Mouse (Mus musculus): ENCODE data around the gene Csf1.

Csf1 gene

GRCm38 (mm10) chr3:107788885-107789284 lies 28.6 kb upstream of the Csf1 start:
- DNase-seq (ENCODE audit: low read depth, low spot score), result no peak
- H3K36me3 ChIP-seq (ENCODE audit: control insufficient read depth, insufficient read depth, low read length, poor library complexity, severe bottlenecking), result no peaks in the 10 kb centered on the region
- no peaks in the 10 kb centered on the region for H3K27me3 ChIP-seq (ENCODE audit: control insufficient read depth, insufficient read depth, low read length, poor library complexity, severe bottlenecking)

- H3K27me3 ChIP-seq (ENCODE audit: control insufficient read depth, insufficient read depth, low read length, poor library complexity, severe bottlenecking), result no peaks in the 10 kb centered on the region
- DNase-seq (ENCODE audit: low read depth, low spot score), result no peak
- no peaks in the 10 kb centered on the region for H3K36me3 ChIP-seq (ENCODE audit: control insufficient read depth, insufficient read depth, low read length, poor library complexity, severe bottlenecking)
Observed at GRCm38 (mm10) chr3:107787613-107788501, 27.6 kb upstream of the Csf1 start.

GRCm38 (mm10) chr3:107786980-107787612 lies 26.8 kb upstream of the Csf1 start:
- Histone ChIP-seq H3K36me3 (ENCODE audit: control insufficient read depth, insufficient read depth, low read length, poor library complexity, severe bottlenecking) (no peaks in the 10 kb centered on the region), H3K27me3 (ENCODE audit: control insufficient read depth, insufficient read depth, low read length, poor library complexity, severe bottlenecking) (no peaks in the 10 kb centered on the region)
- no peak for DNase-seq (ENCODE audit: low read depth, low spot score)

- no peaks in the 10 kb centered on the region for H3K27me3 ChIP-seq (ENCODE audit: control insufficient read depth, insufficient read depth, low read length, poor library complexity, severe bottlenecking)
- DNase-seq (ENCODE audit: low read depth, low spot score), result no peak
- H3K36me3 ChIP-seq (ENCODE audit: control insufficient read depth, insufficient read depth, low read length, poor library complexity, severe bottlenecking), result no peaks in the 10 kb centered on the region
Observed at GRCm38 (mm10) chr3:107786344-107786743, 26.1 kb upstream of the Csf1 start.

- H3K27me3 ChIP-seq (ENCODE audit: control insufficient read depth, insufficient read depth, low read length, poor library complexity, severe bottlenecking), result no peaks in the 10 kb centered on the region
- DNase-seq (ENCODE audit: low read depth, low spot score), result no peak
- H3K36me3 ChIP-seq (ENCODE audit: control insufficient read depth, insufficient read depth, low read length, poor library complexity, severe bottlenecking), result no peaks in the 10 kb centered on the region
Observed at GRCm38 (mm10) chr3:107785546-107785945, 25.3 kb upstream of the Csf1 start.

GRCm38 (mm10) chr3:107783315-107783714 lies 23.0 kb upstream of the Csf1 start:
- Histone ChIP-seq H3K36me3 (ENCODE audit: control insufficient read depth, insufficient read depth, low read length, poor library complexity, severe bottlenecking) (no peaks in the 10 kb centered on the region), H3K27me3 (ENCODE audit: control insufficient read depth, insufficient read depth, low read length, poor library complexity, severe bottlenecking) (no peaks in the 10 kb centered on the region)
- no peak for DNase-seq (ENCODE audit: low read depth, low spot score)

- Histone ChIP-seq H3K36me3 (ENCODE audit: control insufficient read depth, insufficient read depth, low read length, poor library complexity, severe bottlenecking) (no peaks in the 10 kb centered on the region), H3K27me3 (ENCODE audit: control insufficient read depth, insufficient read depth, low read length, poor library complexity, severe bottlenecking) (no peaks in the 10 kb centered on the region)
- DNase-seq (ENCODE audit: low read depth, low spot score), result no peak
Observed at GRCm38 (mm10) chr3:107781304-107781703, 21.0 kb upstream of the Csf1 start.

- no peak for DNase-seq (ENCODE audit: low read depth, low spot score)
- no peaks in the 10 kb centered on the region for H3K27me3 ChIP-seq (ENCODE audit: control insufficient read depth, insufficient read depth, low read length, poor library complexity, severe bottlenecking)
Observed at GRCm38 (mm10) chr3:107778016-107778415, 17.7 kb upstream of the Csf1 start.

GRCm38 (mm10) chr3:107776295-107776694 lies 16.0 kb upstream of the Csf1 start:
- DNase-seq (ENCODE audit: low read depth, low spot score), result no peak
- no peaks in the 10 kb centered on the region for H3K36me3 ChIP-seq (ENCODE audit: control insufficient read depth, insufficient read depth, low read length, poor library complexity, severe bottlenecking)
- H3K27me3 ChIP-seq (ENCODE audit: control insufficient read depth, insufficient read depth, low read length, poor library complexity, severe bottlenecking), result no peaks in the 10 kb centered on the region

More at GRCm38 (mm10) chr3:107778016-107778415, 17.7 kb upstream of the Csf1 start:
- no peaks in the 10 kb centered on the region for H3K36me3 ChIP-seq (ENCODE audit: control insufficient read depth, insufficient read depth, low read length, poor library complexity, severe bottlenecking)

- no peak for DNase-seq (ENCODE audit: low read depth, low spot score)
- no peaks in the 10 kb centered on the region for H3K36me3 ChIP-seq (ENCODE audit: control insufficient read depth, insufficient read depth, low read length, poor library complexity, severe bottlenecking)
- H3K27me3 ChIP-seq (ENCODE audit: control insufficient read depth, insufficient read depth, low read length, poor library complexity, severe bottlenecking), result no peaks in the 10 kb centered on the region
Observed at GRCm38 (mm10) chr3:107775736-107776135, 15.5 kb upstream of the Csf1 start.

GRCm38 (mm10) chr3:107775056-107775455 lies 14.8 kb upstream of the Csf1 start:
- Histone ChIP-seq H3K27me3 (ENCODE audit: control insufficient read depth, insufficient read depth, low read length, poor library complexity, severe bottlenecking) (no peaks in the 10 kb centered on the region), H3K36me3 (ENCODE audit: control insufficient read depth, insufficient read depth, low read length, poor library complexity, severe bottlenecking) (no peaks in the 10 kb centered on the region)
- DNase-seq (ENCODE audit: low read depth, low spot score), result no peak

- H3K36me3 ChIP-seq (ENCODE audit: control insufficient read depth, insufficient read depth, low read length, poor library complexity, severe bottlenecking), result no peaks in the 10 kb centered on the region
- no peaks in the 10 kb centered on the region for H3K27me3 ChIP-seq (ENCODE audit: control insufficient read depth, insufficient read depth, low read length, poor library complexity, severe bottlenecking)
- no peak for DNase-seq (ENCODE audit: low read depth, low spot score)
Observed at GRCm38 (mm10) chr3:107772860-107773259, 12.6 kb upstream of the Csf1 start.

GRCm38 (mm10) chr3:107769692-107770091 lies 9.4 kb upstream of the Csf1 start:
- H3K27me3 ChIP-seq (ENCODE audit: control insufficient read depth, insufficient read depth, low read length, poor library complexity, severe bottlenecking), result no peaks in the 10 kb centered on the region
- DNase-seq (ENCODE audit: low read depth, low spot score), result no peak
- no peaks in the 10 kb centered on the region for H3K36me3 ChIP-seq (ENCODE audit: control insufficient read depth, insufficient read depth, low read length, poor library complexity, severe bottlenecking)

- Histone ChIP-seq H3K27me3 (ENCODE audit: control insufficient read depth, insufficient read depth, low read length, poor library complexity, severe bottlenecking) (no peaks in the 10 kb centered on the region), H3K36me3 (ENCODE audit: control insufficient read depth, insufficient read depth, low read length, poor library complexity, severe bottlenecking) (no peaks in the 10 kb centered on the region)
- DNase-seq (ENCODE audit: low read depth, low spot score), result no peak
Observed at GRCm38 (mm10) chr3:107768104-107768989, 8.1 kb upstream of the Csf1 start.

- DNase-seq (ENCODE audit: low read depth, low spot score), result no peak
- H3K27me3 ChIP-seq (ENCODE audit: control insufficient read depth, insufficient read depth, low read length, poor library complexity, severe bottlenecking), result no peaks in the 10 kb centered on the region
- H3K36me3 ChIP-seq (ENCODE audit: control insufficient read depth, insufficient read depth, low read length, poor library complexity, severe bottlenecking), result no peaks in the 10 kb centered on the region
Observed at GRCm38 (mm10) chr3:107766804-107767203, 6.5 kb upstream of the Csf1 start.

All from splenic B cell, adult 2 months (primary cell).